Mouse (Mus musculus): ENCODE measurements at regions not wholly inside any gene's neighbourhood (a gene's known extent, or its start where the extent isn't known, plus 50 kb on each side); places are given as distances from the start of the nearest gene placed in this dataset.
"Not testable (repeated sequence)": the region's sequence is repeated elsewhere in the genome, so short reads cannot be mapped to it uniquely, and the experiment has no call there.

- no peaks in the 10 kb centered on the region for H3K27me3 ChIP-seq (ENCODE audit: insufficient read depth, low read length)
- no peaks in the 10 kb centered on the region for H3K9me3 ChIP-seq (ENCODE audit: low read length)
- 32% methylated on average over 5 of the region's 5 CpGs for WGBS
- H3K9ac ChIP-seq (replicated peaks; ENCODE audit: low read length), result no peak overlapping the region
- H3K4me1 ChIP-seq (ENCODE audit: insufficient read depth, low read length), result no peaks in the 10 kb centered on the region
- no peak overlapping the region for H3K27ac ChIP-seq (ENCODE audit: low read length)
- H3K4me2 ChIP-seq (replicated peaks; ENCODE audit: low read depth, low read length), result no peak overlapping the region
- ATAC-seq (ENCODE audit: low FRiP score, low TSS enrichment), result peak; percentile 63; the same call in 1 of the 2 replicates
- no peaks in the 10 kb centered on the region for H3K36me3 ChIP-seq (ENCODE audit: insufficient read depth, low read length)
- H3K4me3 ChIP-seq (ENCODE audit: low read length), result no peak overlapping the region
These were observed 1255.9 kb upstream of the Pcdh10 start for GRCm38 (mm10) chr3:44122311-44122710.

GRCm38 (mm10) chr3:44130657-44131056 lies 1247.5 kb upstream of the Pcdh10 start:
- no peak overlapping the region for H3K9ac ChIP-seq (replicated peaks; ENCODE audit: low read length)
- no peak overlapping the region for H3K4me2 ChIP-seq (replicated peaks; ENCODE audit: low read depth, low read length)
- no peak overlapping the region for H3K27ac ChIP-seq (ENCODE audit: low read length)
- H3K27me3 ChIP-seq (ENCODE audit: insufficient read depth, low read length), result no peaks in the 10 kb centered on the region
- no peak overlapping the region for H3K4me3 ChIP-seq (ENCODE audit: low read length)
- no peaks in the 10 kb centered on the region for H3K9me3 ChIP-seq (ENCODE audit: low read length)
- ATAC-seq (ENCODE audit: low FRiP score, low TSS enrichment), result no peak
- H3K36me3 ChIP-seq (ENCODE audit: insufficient read depth, low read length), result no peaks in the 10 kb centered on the region
- H3K4me1 ChIP-seq (ENCODE audit: insufficient read depth, low read length), result no peaks in the 10 kb centered on the region
- 85% methylated on average over 1 of the region's 1 CpGs for WGBS

GRCm38 (mm10) chr3:44154526-44154925 lies 1223.7 kb upstream of the Pcdh10 start:
- Histone ChIP-seq H3K27ac (ENCODE audit: low read length) (no peak overlapping the region), H3K9ac (replicated peaks; ENCODE audit: low read length) (no peak overlapping the region), H3K4me3 (ENCODE audit: low read length) (no peak overlapping the region), H3K27me3 (ENCODE audit: insufficient read depth, low read length) (no peaks in the 10 kb centered on the region), H3K36me3 (ENCODE audit: insufficient read depth, low read length) (no peaks in the 10 kb centered on the region), H3K4me1 (ENCODE audit: insufficient read depth, low read length) (no peaks in the 10 kb centered on the region), H3K9me3 (ENCODE audit: low read length) (no peaks in the 10 kb centered on the region), H3K4me2 (replicated peaks; ENCODE audit: low read depth, low read length) (no peak overlapping the region)
- ATAC-seq (ENCODE audit: low FRiP score, low TSS enrichment), result no peak
- 74% methylated on average over 1 of the region's 1 CpGs for WGBS

- not testable (repeated sequence) for H3K9ac ChIP-seq (replicated peaks; ENCODE audit: low read length); H3K4me3 ChIP-seq (ENCODE audit: low read length); ATAC-seq (ENCODE audit: low FRiP score, low TSS enrichment); H3K4me2 ChIP-seq (replicated peaks; ENCODE audit: low read depth, low read length); H3K9me3 ChIP-seq (ENCODE audit: low read length); H3K36me3 ChIP-seq (ENCODE audit: insufficient read depth, low read length); H3K27ac ChIP-seq (ENCODE audit: low read length); H3K27me3 ChIP-seq (ENCODE audit: insufficient read depth, low read length); H3K4me1 ChIP-seq (ENCODE audit: insufficient read depth, low read length)
- 89% methylated on average over 6 of the region's 6 CpGs for WGBS
These were observed 1178.3 kb upstream of the Pcdh10 start for GRCm38 (mm10) chr3:44199876-44200275.

GRCm38 (mm10) chr3:44237532-44237931 lies 1140.7 kb upstream of the Pcdh10 start:
- not testable (repeated sequence) for H3K4me1 ChIP-seq (ENCODE audit: insufficient read depth, low read length); H3K9me3 ChIP-seq (ENCODE audit: low read length); H3K36me3 ChIP-seq (ENCODE audit: insufficient read depth, low read length); ATAC-seq (ENCODE audit: low FRiP score, low TSS enrichment); H3K4me3 ChIP-seq (ENCODE audit: low read length); H3K4me2 ChIP-seq (replicated peaks; ENCODE audit: low read depth, low read length); H3K27me3 ChIP-seq (ENCODE audit: insufficient read depth, low read length); H3K9ac ChIP-seq (replicated peaks; ENCODE audit: low read length); H3K27ac ChIP-seq (ENCODE audit: low read length)
- WGBS, result 97% methylated on average over 8 of the region's 8 CpGs
